Mouse (Mus musculus) testis, adult 10 weeks (tissue): ENCODE results near the gene Myo1h. TPM values are rescaled to one million over a fixed set of nuclear protein-coding genes. Genes with fewer than 3 reads are reported as not detected.

ENCODE experiments used
- polyA plus RNA-seq: library from polyadenylated mRNA; stranded (reverse); fragments of 350-450 nt; fragmentation: Illumina TruSeq; extraction: RNeasy Lipid Tissue Mini Kit (QIAGEN cat#74804); gene quantifications from one replicate; pipeline ENCODE4 v1.2.3, GENCODE M21; 2014; ENCODE audit warnings: low read depth, low replicate concordance

Myo1h gene
- 0.49 TPM for polyA plus RNA-seq

DNA sequence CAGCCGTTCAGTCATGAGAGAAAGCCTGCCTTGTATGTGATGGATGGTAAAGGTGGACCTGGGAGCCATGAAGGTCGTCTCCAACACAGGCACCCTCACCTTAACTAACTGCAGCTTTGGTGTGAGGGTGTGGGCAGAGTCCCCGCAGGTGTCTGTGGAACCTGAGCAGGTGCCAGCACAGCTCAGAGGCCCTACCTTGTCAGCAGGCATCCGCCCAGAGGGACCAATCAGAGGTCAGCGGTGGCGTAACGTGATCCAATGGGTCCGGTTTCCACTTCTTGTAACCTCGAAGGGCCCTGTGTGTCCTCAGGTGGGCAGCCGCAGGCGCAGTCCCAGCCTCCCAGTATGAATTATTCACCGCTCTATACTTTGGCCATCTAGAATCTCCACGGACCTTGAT lies at the start of gene Myo1h:
Gene Myo1h, plus strand, starts transcription at position 293 of the 400 bp plus-strand sequence.

DNA sequence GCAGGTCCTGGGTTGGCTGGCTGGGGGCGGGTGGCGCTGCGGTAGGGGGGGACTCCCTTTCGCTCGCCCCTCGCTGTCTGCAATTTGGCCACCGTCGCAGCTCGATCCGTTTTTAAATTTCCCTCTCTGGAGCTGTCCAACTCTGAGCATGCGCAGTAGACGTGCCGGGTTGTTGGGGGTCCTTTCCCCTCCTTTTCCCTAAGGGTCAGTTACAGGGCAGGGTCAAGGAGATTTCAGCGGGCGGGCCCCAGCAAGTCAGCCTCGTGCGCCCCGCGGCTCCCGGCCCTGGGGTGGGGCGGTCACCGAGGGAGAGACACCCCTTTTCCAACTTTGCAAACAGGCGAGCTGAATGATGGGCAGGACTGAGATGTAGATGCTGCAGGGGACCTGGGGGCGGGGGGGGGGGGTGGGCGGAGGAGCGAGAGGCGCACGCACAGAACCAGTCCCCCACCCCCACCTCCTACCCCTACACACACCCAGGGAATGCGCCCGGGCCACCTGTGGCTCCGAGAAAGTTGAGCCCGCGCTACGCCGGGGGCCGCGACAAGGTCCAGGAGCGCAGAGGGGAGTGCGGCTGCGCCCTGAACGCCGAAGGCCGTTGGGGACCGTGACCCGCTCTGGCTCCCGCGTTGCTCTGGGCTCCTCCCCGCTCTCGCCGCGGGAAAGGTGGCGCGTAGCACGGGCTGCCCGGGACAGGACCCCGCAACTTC lies 15.1 kb upstream of the Myo1h start, which contains the start of gene Foxn4:
Gene Foxn4, minus strand, starts transcription at position 115 of the 710 bp plus-strand sequence.

DNA sequence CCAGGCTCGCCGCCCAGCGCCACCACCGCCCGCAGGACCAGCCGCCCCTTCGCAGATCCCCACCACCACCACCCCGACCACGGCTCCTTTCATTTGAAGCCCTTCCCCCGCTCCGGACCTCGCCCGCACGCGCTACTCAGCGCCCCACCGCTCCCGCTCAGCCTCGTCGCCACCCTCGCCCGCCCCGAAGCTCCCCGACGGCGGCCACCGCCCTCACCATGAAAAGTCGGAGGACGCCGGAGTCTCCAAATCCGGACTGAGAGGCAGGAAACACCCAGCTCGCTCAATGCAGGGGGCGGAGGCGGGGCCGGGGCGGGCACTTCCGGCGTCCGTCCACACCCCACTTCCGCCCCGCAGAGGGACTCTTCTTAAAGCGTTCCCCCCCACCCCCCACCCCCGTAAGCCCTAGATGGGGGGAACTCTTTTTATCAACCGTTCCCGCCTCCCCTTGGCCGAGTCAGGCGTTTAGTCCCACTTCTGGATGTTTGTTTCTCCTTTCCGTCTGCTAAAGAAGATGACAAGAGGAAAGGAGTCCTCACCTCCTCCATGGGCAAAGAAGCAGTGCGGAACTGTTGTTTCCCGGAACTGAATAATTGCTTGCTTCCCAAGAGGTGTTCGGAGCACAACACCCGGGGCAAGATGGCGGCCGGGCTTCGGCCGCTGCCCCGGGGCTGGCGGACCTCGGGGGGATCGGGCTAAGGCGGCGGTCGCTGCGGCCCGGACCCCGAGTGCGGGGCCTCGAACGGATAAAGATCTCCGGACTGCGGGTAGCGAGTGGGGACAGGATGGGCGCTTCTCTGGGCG lies 91.4 kb downstream of the Myo1h start, which contains the start of the genes Kctd10 and Ube3b:
Gene Kctd10, minus strand, starts transcription at position 300 of the 804 bp plus-strand sequence.
Gene Ube3b, plus strand, starts transcription at position 399 of the 804 bp plus-strand sequence.

Other genes with a start within 250 kb of the Myo1h start
- 3.1 TPM for gene Usp30, start 223.7 kb upstream of the Myo1h start, polyA plus RNA-seq
- gene Svop, start 197.6 kb upstream of the Myo1h start, polyA plus RNA-seq = 1.8 TPM
- 0.25 TPM for gene Alkbh2, start 160.9 kb upstream of the Myo1h start, polyA plus RNA-seq
- gene Ung, start 158.8 kb upstream of the Myo1h start, polyA plus RNA-seq = 1.3 TPM
- gene Acacb, start 142.6 kb upstream of the Myo1h start, polyA plus RNA-seq = 0.29 TPM
- gene Foxn4, start 15.4 kb upstream of the Myo1h start, polyA plus RNA-seq = not detected
- 18.8 TPM for gene Kctd10, start 91.3 kb downstream of the Myo1h start, polyA plus RNA-seq
- 10.9 TPM for gene Ube3b, start 91.4 kb downstream of the Myo1h start, polyA plus RNA-seq
- 1.3 TPM for gene Mmab, start 154.9 kb downstream of the Myo1h start, polyA plus RNA-seq
- gene Mvk, start 155.1 kb downstream of the Myo1h start, polyA plus RNA-seq = not detected